15 mouse cellular contexts compared by ENCODE assay signal in the genomic region with DNA sequence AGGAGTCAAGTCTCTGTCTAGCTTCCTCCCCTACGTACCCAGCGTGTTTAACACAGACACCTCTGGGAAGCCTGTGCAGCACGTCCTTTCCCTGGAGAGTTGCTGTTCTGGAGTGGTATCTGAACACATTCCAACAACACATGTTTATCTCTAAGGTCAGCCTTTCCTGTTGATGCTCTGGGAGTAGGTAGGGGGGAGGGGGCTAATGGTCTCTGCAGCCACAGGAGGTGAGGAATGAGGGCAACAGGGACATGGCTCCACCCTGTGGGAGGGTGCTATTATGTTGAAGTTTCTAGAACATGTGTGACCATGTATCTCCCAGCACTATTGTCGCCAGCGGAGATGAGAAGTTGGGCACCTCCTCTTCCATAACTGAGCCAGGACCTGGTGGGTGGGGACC. TPM values are rescaled to one million over a fixed set of nuclear protein-coding genes. Genes with fewer than 3 reads are reported as not detected.
DNase-seq lines count a peak whose midpoint lies in the region; ATAC-seq and TF ChIP-seq lines count a peak whose summit lies in the region.
"Had no signal": no experiment of that assay in that cellular context is flagged by ENCODE, and none has a peak within 500 bp of the region (broad histone marks: within the 10 kb centered on the region; RNA-seq: fewer than 3 reads in every experiment).

No protein-coding gene starts in this region.

- TF ChIP-seq POLR2A in MEL (IDR thresholded peaks at IDR 0.05; ENCODE audit: control insufficient read depth in 1 of 2, insufficient read depth in 1 of 2, low read depth in 1 of 2, low read length in 2 of 2, poor library complexity in 1 of 2), result no peak

- H3K4me2 ChIP-seq in heart, embryonic 11.5 days, result peak overlapping the region; percentile 48
- H3K4me2 ChIP-seq in liver, embryonic 11.5 days, result peak overlapping the region; percentile 52
- H3K4me2 ChIP-seq in intestine, postnatal 0 days (replicated peaks; ENCODE audit: low read depth), result no peak overlapping the region
- H3K4me2 ChIP-seq: intestine, embryonic 15.5 days; neural tube, embryonic 13.5 days had no signal

- no peak for TF ChIP-seq RAD21 in MEL (IDR thresholded peaks at IDR 0.05; ENCODE audit: low read depth, low read length)

- intact Hi-C loops in gastrocnemius, adult 2 months (cut with DNase I), result no loop called here

- no peaks in the 10 kb centered on the region for H3K9me3 ChIP-seq in MEL (replicated peaks; ENCODE audit: insufficient read depth, low read length)
- no peaks in the 10 kb centered on the region for H3K9me3 ChIP-seq in heart, embryonic 11.5 days (replicated peaks; ENCODE audit: control insufficient read depth, low read length)
- no peaks in the 10 kb centered on the region for H3K9me3 ChIP-seq in liver, embryonic 11.5 days (ENCODE audit: control insufficient read depth, low read length)
- no peaks in the 10 kb centered on the region for H3K9me3 ChIP-seq in intestine, postnatal 0 days (ENCODE audit: control insufficient read depth)
- H3K9me3 ChIP-seq: hindbrain, embryonic 10.5 days; intestine, embryonic 15.5 days; neural tube, embryonic 13.5 days had no signal

- no peak for TF ChIP-seq CTCF in gastrocnemius, adult 2 months (IDR thresholded peaks at IDR 0.05)
- TF ChIP-seq CTCF in MEL (IDR thresholded peaks at IDR 0.05 in 2 of 3, conservative IDR thresholded peaks at IDR 0.05 in 1 of 3; ENCODE audit: control insufficient read depth in 1 of 3, insufficient read depth in 1 of 3, low read depth in 2 of 3, low read length in 3 of 3, poor library complexity in 1 of 3, severe bottlenecking in 1 of 3), result no peak
- no peak for TF ChIP-seq CTCF in intestine, postnatal 0 days (IDR thresholded peaks at IDR 0.05; ENCODE audit: low read depth)

- H3K79me2 ChIP-seq in MEL (ENCODE audit: control insufficient read depth, insufficient read depth, low read length, poor library complexity), result no peaks in the 10 kb centered on the region

- DNase-seq in gastrocnemius, adult 2 months, result peak; percentile 41
- no peak for DNase-seq in gastrocnemius, postnatal 10 days
- peak; percentile 73 for DNase-seq in MEL (ENCODE audit: low read depth, low spot score)
- peak; percentile 38 for DNase-seq in liver, embryonic 11.5 days (ENCODE audit: low spot score)
- DNase-seq in right cerebral cortex, postnatal 36 days (ENCODE audit: low spot score in 2 of 2), result no peak
- no peak for DNase-seq in layer of hippocampus, postnatal 25 days (ENCODE audit: extremely low spot score in 1 of 2, low spot score in 1 of 2)
- DNase-seq: lung, adult 2 months; midbrain, embryonic 14.5 days; right cerebral cortex, adult 18-20 months had no signal

- peaks cover 31 to 58% of the 10 kb centered on the region in 2 experiments for H3K4me1 ChIP-seq in MEL (ENCODE audit: control insufficient read depth in 1 of 2, insufficient read depth in 2 of 2, low read length in 2 of 2)
- H3K4me1 ChIP-seq in heart, embryonic 11.5 days (ENCODE audit: control insufficient read depth, insufficient read depth, low read length), result peaks cover 39% of the 10 kb centered on the region
- H3K4me1 ChIP-seq in liver, embryonic 11.5 days (replicated peaks; ENCODE audit: control insufficient read depth, insufficient read depth, low read length), result peaks cover 52% of the 10 kb centered on the region
- peaks cover 4% of the 10 kb centered on the region; the same call in 1 of the 2 replicates for H3K4me1 ChIP-seq in intestine, postnatal 0 days (replicated peaks; ENCODE audit: control insufficient read depth, insufficient read depth, low read length)

- WGBS in heart, embryonic 11.5 days (ENCODE audit: insufficient replicate concordance), result 18% methylated on average over 5 of the region's 5 CpGs
- WGBS in liver, embryonic 11.5 days, result 28% methylated on average over 5 of the region's 5 CpGs
- 48% methylated on average over 5 of the region's 5 CpGs for whole genome bisulfite sequencing in intestine, postnatal 0 days

- peak overlapping the region; percentile 30 for H3K9ac ChIP-seq in MEL (ENCODE audit: control insufficient read depth, low read depth, low read length, poor library complexity, severe bottlenecking)
- H3K9ac ChIP-seq in heart, embryonic 11.5 days (ENCODE audit: low read depth, low read length), result 0 out of 2 replicates have a peak overlapping the region, but pooled peaks have one; percentile 29
- H3K9ac ChIP-seq in liver, embryonic 11.5 days (ENCODE audit: low read depth, low read length), result peak overlapping the region; percentile 26
- H3K9ac ChIP-seq in intestine, postnatal 0 days (ENCODE audit: low read depth, low read length), result no peak overlapping the region
- H3K9ac ChIP-seq: intestine, embryonic 15.5 days; neural tube, embryonic 13.5 days had no signal

- no peak for ATAC-seq in heart, embryonic 11.5 days (replicated peaks; ENCODE audit: insufficient number of reproducible peaks, low FRiP score, low TSS enrichment)
- ATAC-seq in liver, embryonic 11.5 days (replicated peaks; ENCODE audit: low FRiP score), result peak; percentile 34
- ATAC-seq in intestine, postnatal 0 days, result no peak
- ATAC-seq: intestine, embryonic 15.5 days had no signal

- H3K27ac ChIP-seq in gastrocnemius, adult 2 months, result peak overlapping the region; percentile 92
- H3K27ac ChIP-seq in MEL (ENCODE audit: control insufficient read depth, low read depth, low read length), result peak overlapping the region; percentile 29
- H3K27ac ChIP-seq in heart, embryonic 11.5 days (ENCODE audit: low read depth, low read length), result peak overlapping the region; percentile 60; the same call in 1 of the 2 replicates
- 0 out of 2 replicates have a peak overlapping the region, but pooled peaks have one; percentile 34 for H3K27ac ChIP-seq in liver, embryonic 11.5 days (ENCODE audit: low read depth, low read length)
- no peak overlapping the region for H3K27ac ChIP-seq in intestine, postnatal 0 days (ENCODE audit: low read depth, low read length)
- H3K27ac ChIP-seq: hindbrain, embryonic 10.5 days; intestine, embryonic 15.5 days; left cerebral cortex, adult 2 months; neural tube, embryonic 13.5 days had no signal

- no peaks in the 10 kb centered on the region for H3K27me3 ChIP-seq in MEL (ENCODE audit: control insufficient read depth in 1 of 2, insufficient read depth in 2 of 2, low read length in 2 of 2)
- H3K27me3 ChIP-seq in heart, embryonic 11.5 days (ENCODE audit: control insufficient read depth, insufficient read depth, low read length), result peaks cover 6% of the 10 kb centered on the region; the same call in 1 of the 2 replicates
- peaks cover 14% of the 10 kb centered on the region for H3K27me3 ChIP-seq in liver, embryonic 11.5 days (replicated peaks; ENCODE audit: control insufficient read depth, insufficient read depth, low read length)
- no peaks in the 10 kb centered on the region for H3K27me3 ChIP-seq in intestine, postnatal 0 days (replicated peaks; ENCODE audit: control insufficient read depth, insufficient read depth, low read length)

- peak overlapping the region; percentile 18 for H3K4me3 ChIP-seq in gastrocnemius, adult 2 months
- H3K4me3 ChIP-seq in MEL (ENCODE audit: control insufficient read depth in 1 of 2, insufficient read depth in 1 of 2, low read depth in 2 of 2, low read length in 2 of 2), result peak overlapping the region; percentile 31 to 62
- H3K4me3 ChIP-seq in heart, embryonic 11.5 days (ENCODE audit: low read depth, low read length), result no peak overlapping the region
- peak overlapping the region; percentile 25 for H3K4me3 ChIP-seq in liver, embryonic 11.5 days (ENCODE audit: low read depth, low read length)
- H3K4me3 ChIP-seq in intestine, postnatal 0 days (ENCODE audit: low read depth, low read length), result no peak overlapping the region
- H3K4me3 ChIP-seq: hindbrain, embryonic 10.5 days; intestine, embryonic 15.5 days; left cerebral cortex, adult 2 months; neural tube, embryonic 13.5 days had no signal

- peak in 1 of 2 experiments; percentile 62; a peak in 2 of 4 replicates for TF ChIP-seq EP300 in MEL (IDR thresholded peaks at IDR 0.05; ENCODE audit: low read depth in 1 of 2, low read length in 2 of 2)

- H3K36me3 ChIP-seq in MEL (ENCODE audit: control insufficient read depth in 1 of 2, insufficient read depth in 2 of 2, low read length in 2 of 2), result peaks cover 0 to 34% of the 10 kb centered on the region in 2 experiments; a peak in 2 of 4 replicates
- no peaks in the 10 kb centered on the region for H3K36me3 ChIP-seq in heart, embryonic 11.5 days (ENCODE audit: control insufficient read depth, insufficient read depth, low read length)
- no peaks in the 10 kb centered on the region for H3K36me3 ChIP-seq in liver, embryonic 11.5 days (ENCODE audit: control insufficient read depth, insufficient read depth, low read length)
- no peaks in the 10 kb centered on the region for H3K36me3 ChIP-seq in intestine, postnatal 0 days (ENCODE audit: control insufficient read depth, insufficient read depth)
- H3K36me3 ChIP-seq: hindbrain, embryonic 10.5 days; intestine, embryonic 15.5 days; neural tube, embryonic 13.5 days had no signal

TF ChIP-seq in MEL, 35 proteins besides CTCF, POLR2A, EP300 and RAD21 (continues in another document):
- TF ChIP-seq ZMIZ1 (IDR thresholded peaks at IDR 0.05; ENCODE audit: low read depth, low read length) (no peak), ZNF384 (IDR thresholded peaks at IDR 0.05; ENCODE audit: low read depth, low read length) (no peak), USF1 (IDR thresholded peaks at IDR 0.05; ENCODE audit: low read depth, low read length) (no peak), ZC3H11A (IDR thresholded peaks at IDR 0.05; ENCODE audit: low read depth, low read length) (no peak)

RNA-seq across cellular contexts. Expression of gene Inka2, which starts 3.0 kb away (rescaled TPM):
- 1 to 10 TPM; 2.9 to 4.5 TPM for total RNA-seq in gastrocnemius, adult 2 months (2021)
- total RNA-seq in gastrocnemius, postnatal 10 days (2021), result 10 to 100 TPM in 1 of 2 experiments, 1 to 10 TPM in 1; 9.7 to 14.6 TPM
- 0.20 and 0.39 TPM in 2 replicates for total RNA-seq in MEL (2012; rRNA removed)
- under 1 TPM in 1 of 2 experiments, not detected in 1; 0.61 TPM for polyA plus RNA-seq in MEL (2012; ENCODE audit: insufficient read depth in 1 of 2, insufficient read length in 2 of 2, low read depth in 1 of 2, low replicate concordance in 2 of 2, missing spikeins in 1 of 2)
- polyA plus RNA-seq in heart, embryonic 11.5 days (2014; fragmentation: Nextera tagmentation; extraction: Ambion mirVana), result 1.7 and 1.8 TPM in 2 replicates
- 0.23 and 0.36 TPM in 2 replicates for polyA plus RNA-seq in liver, embryonic 11.5 days (2014; fragmentation: Nextera tagmentation; extraction: Ambion mirVana)
- 1.5 and 2.3 TPM in 2 replicates for polyA plus RNA-seq in intestine, postnatal 0 days (2015; fragmentation: Nextera tagmentation; extraction: Ambion mirVana)
- 10 to 100 TPM; 61.9 to 72.7 TPM for total RNA-seq in layer of hippocampus, postnatal 25 days (2021)

RNA-seq across cellular contexts. Expression of gene Ddx20, which starts 14.0 kb away (rescaled TPM):
- 10 to 100 TPM; 10.7 to 10.9 TPM for total RNA-seq in gastrocnemius, adult 2 months (2021)
- 1 to 10 TPM; 8.6 to 9.7 TPM for total RNA-seq in gastrocnemius, postnatal 10 days (2021)
- 37.3 and 38.0 TPM in 2 replicates for total RNA-seq in MEL (2012; rRNA removed)
- polyA plus RNA-seq in MEL (2012; ENCODE audit: insufficient read depth in 1 of 2, insufficient read length in 2 of 2, low read depth in 1 of 2, low replicate concordance in 2 of 2, missing spikeins in 1 of 2), result 10 to 100 TPM; 31.6 to 66.8 TPM
- polyA plus RNA-seq in heart, embryonic 11.5 days (2014; fragmentation: Nextera tagmentation; extraction: Ambion mirVana), result 23.6 and 28.0 TPM in 2 replicates
- 41.0 and 45.9 TPM in 2 replicates for polyA plus RNA-seq in liver, embryonic 11.5 days (2014; fragmentation: Nextera tagmentation; extraction: Ambion mirVana)
- polyA plus RNA-seq in intestine, postnatal 0 days (2015; fragmentation: Nextera tagmentation; extraction: Ambion mirVana), result 11.4 and 12.8 TPM in 2 replicates
- total RNA-seq in layer of hippocampus, postnatal 25 days (2021), result 10 to 100 TPM; 11.5 to 12.0 TPM

Comparison
In these comparisons a context has a peak if more than half of its experiments do, and no peak if none do; other contexts are left out.
1. DNase-seq: peak in gastrocnemius, adult 2 months (single experiment), MEL (single experiment) and liver, embryonic 11.5 days (single experiment); none in gastrocnemius, postnatal 10 days (single experiment), right cerebral cortex, postnatal 36 days (0 of 2) and layer of hippocampus, postnatal 25 days (0 of 2).
2. H3K4me3 ChIP-seq: peak in gastrocnemius, adult 2 months (single experiment), MEL (2 of 2) and liver, embryonic 11.5 days (single experiment); none in heart, embryonic 11.5 days (single experiment) and intestine, postnatal 0 days (single experiment).
3. RNA of gene Inka2, which starts 3.0 kb away (total RNA-seq): 61.9 to 72.7 TPM in layer of hippocampus, postnatal 25 days; 9.7 to 14.6 TPM in gastrocnemius, postnatal 10 days, 2.9 to 4.5 TPM in gastrocnemius, adult 2 months and 0.20 to 0.39 TPM in MEL; every median in the first group is over 4 times any median in the second.